Mouse (Mus musculus): ENCODE results near the gene Med25. TPM values are rescaled to one million over a fixed set of nuclear protein-coding genes. Genes with fewer than 3 reads are reported as not detected.
A peak's percentile ranks its signal among the peaks of the same experiment; 100 is the strongest.

Med25 gene
- 10.1 and 18.0 TPM in 2 replicates for total RNA-seq (2015; ENCODE audit: low replicate concordance)
- total RNA-seq (2017; ENCODE audit: low replicate concordance) = 8.0 and 11.3 TPM in 2 replicates

- peak; percentile 85 for ATAC-seq (replicated peaks; ENCODE audit: low FRiP score, poor library complexity, severe bottlenecking)
Measured at GRCm38 (mm10) chr7:44892276-44892921, at the start of gene Med25. Gene Med25 (minus strand): TSS chr7:44892712.

- ATAC-seq (replicated peaks; ENCODE audit: low FRiP score, poor library complexity, severe bottlenecking) = no peak
Measured at GRCm38 (mm10) chr7:44938680-44939079, 46.2 kb upstream of the Med25 start.

- peak; percentile 90 for ATAC-seq (replicated peaks; ENCODE audit: low FRiP score, poor library complexity, severe bottlenecking)
Measured at GRCm38 (mm10) chr7:44929204-44930151, 37.0 kb upstream of the Med25 start, which contains the start of gene Ap2a1. Gene Ap2a1 (minus strand): TSS chr7:44929496.

GRCm38 (mm10) chr7:44928570-44928969 lies 36.1 kb upstream of the Med25 start:
- no peak for ATAC-seq (replicated peaks; ENCODE audit: low FRiP score, poor library complexity, severe bottlenecking)

- no peak for ATAC-seq (replicated peaks; ENCODE audit: low FRiP score, poor library complexity, severe bottlenecking)
Measured at GRCm38 (mm10) chr7:44925468-44925867, 33.0 kb upstream of the Med25 start.

GRCm38 (mm10) chr7:44922530-44922929 lies 30.0 kb upstream of the Med25 start:
- peak; percentile 67 for ATAC-seq (replicated peaks; ENCODE audit: low FRiP score, poor library complexity, severe bottlenecking)

GRCm38 (mm10) chr7:44919127-44919526 lies 26.6 kb upstream of the Med25 start:
- no peak for ATAC-seq (replicated peaks; ENCODE audit: low FRiP score, poor library complexity, severe bottlenecking)

GRCm38 (mm10) chr7:44918219-44918618 lies 25.7 kb upstream of the Med25 start:
- peak; percentile 80 for ATAC-seq (replicated peaks; ENCODE audit: low FRiP score, poor library complexity, severe bottlenecking)

GRCm38 (mm10) chr7:44916881-44917280 lies 24.4 kb upstream of the Med25 start:
- no peak for ATAC-seq (replicated peaks; ENCODE audit: low FRiP score, poor library complexity, severe bottlenecking)

GRCm38 (mm10) chr7:44916191-44916590 lies 23.7 kb upstream of the Med25 start:
- no peak for ATAC-seq (replicated peaks; ENCODE audit: low FRiP score, poor library complexity, severe bottlenecking)

- no peak for ATAC-seq (replicated peaks; ENCODE audit: low FRiP score, poor library complexity, severe bottlenecking)
Measured at GRCm38 (mm10) chr7:44915314-44915713, 22.8 kb upstream of the Med25 start.

- ATAC-seq (replicated peaks; ENCODE audit: low FRiP score, poor library complexity, severe bottlenecking) = no peak
Measured at GRCm38 (mm10) chr7:44914396-44914795, 21.9 kb upstream of the Med25 start.

GRCm38 (mm10) chr7:44908706-44909476 lies 16.4 kb upstream of the Med25 start:
- ATAC-seq (replicated peaks; ENCODE audit: low FRiP score, poor library complexity, severe bottlenecking) = no peak

GRCm38 (mm10) chr7:44905430-44905829 lies 12.9 kb upstream of the Med25 start:
- no peak for ATAC-seq (replicated peaks; ENCODE audit: low FRiP score, poor library complexity, severe bottlenecking)

GRCm38 (mm10) chr7:44901230-44901722 lies 8.8 kb upstream of the Med25 start:
- peak; percentile 53 for ATAC-seq (replicated peaks; ENCODE audit: low FRiP score, poor library complexity, severe bottlenecking)

- no peak for ATAC-seq (replicated peaks; ENCODE audit: low FRiP score, poor library complexity, severe bottlenecking)
Measured at GRCm38 (mm10) chr7:44900632-44901031, 8.1 kb upstream of the Med25 start.

- no peak for ATAC-seq (replicated peaks; ENCODE audit: low FRiP score, poor library complexity, severe bottlenecking)
Measured at GRCm38 (mm10) chr7:44898607-44899006, 6.1 kb upstream of the Med25 start.

GRCm38 (mm10) chr7:44896499-44896898 lies 4.0 kb upstream of the Med25 start:
- no peak for ATAC-seq (replicated peaks; ENCODE audit: low FRiP score, poor library complexity, severe bottlenecking)

- peak; percentile 64 for ATAC-seq (replicated peaks; ENCODE audit: low FRiP score, poor library complexity, severe bottlenecking)
Measured at GRCm38 (mm10) chr7:44895593-44896434, 3.3 kb upstream of the Med25 start, which contains the start of gene Fuz. Gene Fuz (plus strand): TSS chr7:44896079.
